Mouse (Mus musculus) testis, adult 2 months (tissue): Measurements from ENCODE around the gene Sfi1.
"Not testable (repeated sequence)": the region's sequence is repeated elsewhere in the genome, so short reads cannot be mapped to it uniquely, and the experiment has no call there.

Experiments
- CTCF ChIP-seq: fragments of 200-500 bp; IDR thresholded peaks from 2 replicates; pipeline ENCODE4 v1.5.1; 2012; ENCODE audit warnings: low read depth, mild to moderate bottlenecking, inconsistent platforms, low read length, moderate library complexity; ENCODE audit not compliant: control insufficient read depth, insufficient read depth, insufficient replicate concordance
- POLR2A ChIP-seq: fragments of 200-500 bp; IDR thresholded peaks from 2 replicates; pipeline ENCODE4 v1.6.1; 2012; ENCODE audit warnings: low read depth, mild to moderate bottlenecking, inconsistent platforms, low read length, moderate library complexity; ENCODE audit not compliant: control insufficient read depth

GRCm38 (mm10) chr11:3178968-3179725, 14.1 kb downstream of the Sfi1 start:
- not testable (repeated sequence) for TF ChIP-seq POLR2A, CTCF
